Mouse (Mus musculus) forebrain, embryonic 12.5 days (tissue): ENCODE results near the gene B3gnt7. TPM values are rescaled to one million over a fixed set of nuclear protein-coding genes. Genes with fewer than 3 reads are reported as not detected.

Source experiments
- ATAC-seq: fragments of 200-750 bp; cut with Nextera tagmentation; 2 replicates; pipeline ENCODE4 v1.8.0; 2017; ENCODE audit warnings: moderate TSS enrichment; ENCODE audit not compliant: low FRiP score
- H3K27ac ChIP-seq: fragments of 300-500 bp; sonication (generic); 2 replicates; pipeline ENCODE4 v1.5.1; 2016; ENCODE audit warnings: mild to moderate bottlenecking
- H3K27me3 ChIP-seq: fragments of 300-500 bp; sonication (generic); 2 replicates; pipeline ENCODE4 v1.6.1; 2016; ENCODE audit warnings: mild to moderate bottlenecking
- H3K36me3 ChIP-seq: fragments of 300-500 bp; sonication (generic); replicated peaks from 2 replicates; pipeline ENCODE4 v1.6.1; 2016; ENCODE audit warnings: mild to moderate bottlenecking
- H3K4me1 ChIP-seq: fragments of 300-500 bp; sonication (generic); 2 replicates; pipeline ENCODE4 v1.6.1; 2016
- H3K4me2 ChIP-seq: fragments of 300-500 bp; sonication (generic); 2 replicates; pipeline ENCODE4 v1.6.1; 2016; ENCODE audit warnings: mild to moderate bottlenecking, moderate library complexity
- H3K4me3 ChIP-seq: fragments of 300-500 bp; sonication (generic); replicated peaks from 2 replicates; pipeline ENCODE4 v1.5.1; 2016; ENCODE audit warnings: mild to moderate bottlenecking
- H3K9ac ChIP-seq: fragments of 300-500 bp; sonication (generic); 2 replicates; pipeline ENCODE4 v1.6.1; 2016; ENCODE audit warnings: mild to moderate bottlenecking
- H3K9me3 ChIP-seq: fragments of 300-500 bp; sonication (generic); 2 replicates; pipeline ENCODE4 v1.6.1; 2016
- WGBS: fragments of 180-500 bp; shearing (Covaris S2); methylation state at CpG from one replicate; pipeline ENCODE4 v1.1.7; 2016; 5-methylcytosine and 5-hydroxymethylcytosine counted together
- polyA plus RNA-seq: library from polyadenylated mRNA; unstranded; fragments of >200 nt; fragmentation: Nextera tagmentation; extraction: Ambion mirVana; gene quantifications from 2 replicates; pipeline ENCODE4 v1.2.1, GENCODE M21; 2016

B3gnt7 gene
- polyA plus RNA-seq, result 2.6 and 3.0 TPM in 2 replicates

- Histone ChIP-seq H3K4me1 (peaks cover 13% of the 10 kb centered on the region), H3K36me3 (no peaks in the 10 kb centered on the region), H3K9me3 (no peaks in the 10 kb centered on the region), H3K9ac (peak within 1 kb of the TSS; percentile 56), H3K27ac (no peak within 1 kb of the TSS), H3K4me3 (peak within 1 kb of the TSS; percentile 59), H3K27me3 (peaks cover 65% of the 10 kb centered on the region), H3K4me2 (peak within 1 kb of the TSS; percentile 98)
- ATAC-seq, result no peak
- WGBS, result 13% methylated on average over 6 of the region's 6 CpGs
Observed at GRCm38 (mm10) chr1:86302532-86302931, at the start of gene B3gnt7. Gene B3gnt7 (plus strand): TSS chr1:86302832.

GRCm38 (mm10) chr1:86253410-86253809, 49.2 kb upstream of the B3gnt7 start:
- no peak overlapping the region for H3K27ac ChIP-seq
- no peak overlapping the region for H3K9ac ChIP-seq
- H3K36me3 ChIP-seq, result peaks cover 12% of the 10 kb centered on the region; the same call in 1 of the 2 replicates
- no peak overlapping the region for H3K4me2 ChIP-seq
- no peaks in the 10 kb centered on the region for H3K27me3 ChIP-seq
- H3K4me3 ChIP-seq, result no peak overlapping the region
- WGBS, result 89% methylated on average over 8 of the region's 8 CpGs
- ATAC-seq, result no peak
- no peaks in the 10 kb centered on the region for H3K4me1 ChIP-seq
- no peaks in the 10 kb centered on the region for H3K9me3 ChIP-seq

DNA sequence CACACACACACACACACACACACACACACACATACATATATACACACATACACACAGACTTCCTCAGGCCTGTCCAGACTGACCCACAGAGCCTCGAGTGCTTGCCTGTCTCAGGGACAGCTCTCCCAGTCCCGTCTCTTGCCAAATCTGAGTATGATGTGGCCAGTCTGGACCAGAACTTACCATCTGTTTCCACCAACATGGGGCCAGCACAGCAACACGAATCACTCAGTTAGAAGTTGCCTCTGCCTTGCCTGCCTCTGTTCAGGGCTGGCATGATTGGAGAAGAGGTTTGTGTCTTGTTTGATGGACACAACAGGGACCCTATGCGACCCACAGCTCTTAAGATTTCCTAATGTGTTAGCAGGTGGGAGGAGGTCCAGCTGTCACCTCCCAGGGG, 46.3 kb upstream of the B3gnt7 start:
- Histone ChIP-seq H3K9me3 (no peaks in the 10 kb centered on the region), H3K27me3 (no peaks in the 10 kb centered on the region), H3K36me3 (no peaks in the 10 kb centered on the region; the same call in 1 of the 2 replicates), H3K27ac (no peak overlapping the region), H3K4me1 (no peaks in the 10 kb centered on the region), H3K9ac (no peak overlapping the region), H3K4me2 (no peak overlapping the region), H3K4me3 (no peak overlapping the region)
- WGBS, result 84% methylated on average over 4 of the region's 4 CpGs
- no peak for ATAC-seq

- H3K27me3 ChIP-seq, result no peaks in the 10 kb centered on the region
- ATAC-seq, result no peak
- WGBS, result 90% methylated on average over 8 of the region's 8 CpGs
Observed at GRCm38 (mm10) chr1:86257228-86257627, 45.4 kb upstream of the B3gnt7 start.

DNA sequence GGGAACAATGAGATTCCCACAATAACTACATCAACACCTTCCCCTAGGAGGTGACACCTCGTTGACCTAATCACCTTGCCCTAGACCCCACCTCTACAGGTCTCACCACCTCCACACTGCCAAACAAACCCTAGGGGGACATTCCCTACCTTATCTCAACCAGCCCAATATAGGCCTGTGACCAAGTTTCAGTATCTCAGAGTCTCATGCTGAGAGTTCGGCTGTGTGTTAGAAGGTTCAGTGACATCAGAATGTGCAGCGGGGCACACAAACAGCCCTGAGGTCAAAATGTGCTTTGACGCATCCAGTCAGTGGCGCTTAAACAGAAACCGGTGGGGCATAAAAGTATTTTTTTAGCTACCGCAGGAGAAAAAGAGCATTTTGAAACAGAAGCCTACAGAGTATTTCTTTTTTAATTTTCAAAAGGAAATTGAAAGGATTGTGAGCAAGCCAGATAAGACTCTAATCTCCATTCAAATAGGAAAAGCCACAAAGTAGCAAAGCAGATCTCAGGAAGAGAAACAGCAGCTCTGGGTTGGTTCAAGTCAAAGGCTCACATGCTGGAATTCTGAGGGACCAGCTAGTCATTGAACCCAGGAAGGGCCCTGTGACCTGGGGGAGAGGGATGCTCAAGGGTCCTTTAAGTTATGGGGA, 44.3 kb upstream of the B3gnt7 start:
- WGBS, result 75% methylated on average over 7 of the region's 7 CpGs
- no peak for ATAC-seq

More at GRCm38 (mm10) chr1:86257228-86257627, 45.4 kb upstream of the B3gnt7 start:
- Histone ChIP-seq H3K4me2 (no peak overlapping the region), H3K9ac (no peak overlapping the region), H3K36me3 (no peaks in the 10 kb centered on the region; the same call in 1 of the 2 replicates), H3K27ac (no peak overlapping the region), H3K4me3 (no peak overlapping the region), H3K4me1 (no peaks in the 10 kb centered on the region), H3K9me3 (no peaks in the 10 kb centered on the region)

GRCm38 (mm10) chr1:86263564-86264339, 38.9 kb upstream of the B3gnt7 start:
- ATAC-seq, result no peak
- no peaks in the 10 kb centered on the region for H3K36me3 ChIP-seq
- H3K9me3 ChIP-seq, result no peaks in the 10 kb centered on the region
- no peak overlapping the region for H3K27ac ChIP-seq
- 73% methylated on average over 7 of the region's 7 CpGs for WGBS
- 0 out of 2 replicates have a peak, but pooled peaks cover 8% of the 10 kb centered on the region for H3K4me1 ChIP-seq
- H3K4me2 ChIP-seq, result no peak overlapping the region
- no peaks in the 10 kb centered on the region for H3K27me3 ChIP-seq
- no peak overlapping the region for H3K4me3 ChIP-seq
- H3K9ac ChIP-seq, result no peak overlapping the region

More for the DNA sequence above, 44.3 kb upstream of the B3gnt7 start:
- H3K9ac ChIP-seq, result no peak overlapping the region
- H3K4me3 ChIP-seq, result no peak overlapping the region
- H3K27me3 ChIP-seq, result no peaks in the 10 kb centered on the region
- no peaks in the 10 kb centered on the region; the same call in 1 of the 2 replicates for H3K36me3 ChIP-seq
- H3K4me1 ChIP-seq, result 0 out of 2 replicates have a peak, but pooled peaks cover under 1% of the 10 kb centered on the region
- H3K27ac ChIP-seq, result no peak overlapping the region
- H3K4me2 ChIP-seq, result no peak overlapping the region
- no peaks in the 10 kb centered on the region for H3K9me3 ChIP-seq

DNA sequence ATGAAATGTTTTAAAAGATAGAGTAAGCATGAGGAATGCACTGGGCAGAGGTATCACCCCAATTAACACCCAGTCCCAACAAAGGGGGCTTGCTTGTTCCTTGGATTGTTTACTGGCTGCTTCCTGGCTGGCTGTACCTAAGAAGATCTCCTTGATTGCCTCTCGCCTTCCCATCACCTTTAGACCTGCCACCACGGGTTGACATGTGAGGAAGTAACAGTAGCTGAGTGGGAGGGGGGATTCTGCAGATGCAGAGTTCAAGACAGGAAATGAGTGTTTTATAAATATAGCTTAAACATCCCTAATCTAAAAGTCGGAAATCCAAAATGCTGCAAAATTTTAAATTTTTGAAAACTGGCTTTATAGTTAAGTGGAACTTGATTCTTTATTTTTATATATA, 37.6 kb upstream of the B3gnt7 start:
- H3K27me3 ChIP-seq, result no peaks in the 10 kb centered on the region
- H3K4me2 ChIP-seq, result no peak overlapping the region
- H3K27ac ChIP-seq, result no peak overlapping the region
- H3K4me3 ChIP-seq, result no peak overlapping the region
- H3K9me3 ChIP-seq, result no peaks in the 10 kb centered on the region
- no peak overlapping the region for H3K9ac ChIP-seq
- 0 out of 2 replicates have a peak, but pooled peaks cover 8% of the 10 kb centered on the region for H3K4me1 ChIP-seq
- H3K36me3 ChIP-seq, result no peaks in the 10 kb centered on the region
- 83% methylated on average over 3 of the region's 3 CpGs for WGBS
- ATAC-seq, result no peak

GRCm38 (mm10) chr1:86268492-86269189, 34.0 kb upstream of the B3gnt7 start:
- no peak for ATAC-seq
- WGBS, result 89% methylated on average over 9 of the region's 9 CpGs
- H3K27me3 ChIP-seq, result no peaks in the 10 kb centered on the region

GRCm38 (mm10) chr1:86269190-86269508, 33.5 kb upstream of the B3gnt7 start:
- no peaks in the 10 kb centered on the region for H3K36me3 ChIP-seq
- no peaks in the 10 kb centered on the region for H3K27me3 ChIP-seq
- no peak overlapping the region for H3K27ac ChIP-seq
- 90% methylated on average over 4 of the region's 4 CpGs for WGBS
- H3K4me1 ChIP-seq, result no peaks in the 10 kb centered on the region
- no peak overlapping the region for H3K4me3 ChIP-seq
- no peak overlapping the region for H3K9ac ChIP-seq
- no peak for ATAC-seq
- no peaks in the 10 kb centered on the region for H3K9me3 ChIP-seq
- no peak overlapping the region for H3K4me2 ChIP-seq

More at GRCm38 (mm10) chr1:86268492-86269189, 34.0 kb upstream of the B3gnt7 start:
- Histone ChIP-seq H3K4me2 (no peak overlapping the region), H3K9me3 (no peaks in the 10 kb centered on the region), H3K9ac (no peak overlapping the region), H3K4me1 (0 out of 2 replicates have a peak, but pooled peaks cover 4% of the 10 kb centered on the region), H3K4me3 (no peak overlapping the region), H3K36me3 (no peaks in the 10 kb centered on the region), H3K27ac (no peak overlapping the region)

DNA sequence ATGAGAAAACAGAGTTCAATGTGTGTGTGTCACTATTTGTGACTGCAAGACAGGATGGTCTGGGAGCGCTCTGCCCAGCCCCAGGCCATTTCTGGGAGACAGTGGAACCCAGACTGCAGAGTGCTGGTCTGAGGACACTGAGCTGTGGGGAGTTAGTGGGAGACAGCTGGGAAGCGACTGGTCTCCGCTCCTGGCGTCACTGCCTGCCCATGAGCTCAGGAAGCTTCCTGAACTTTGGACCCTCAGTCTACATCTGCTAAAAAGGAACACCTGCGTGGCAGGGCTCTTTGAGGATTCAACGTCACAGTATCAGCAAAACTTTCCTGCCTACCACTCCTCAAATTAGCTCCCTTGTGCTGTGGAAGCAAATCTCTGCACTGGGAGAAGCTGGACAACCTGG, 30.9 kb upstream of the B3gnt7 start:
- WGBS, result 86% methylated on average over 6 of the region's 6 CpGs
- ATAC-seq, result no peak
- Histone ChIP-seq H3K9ac (no peak overlapping the region), H3K4me2 (no peak overlapping the region), H3K4me1 (no peaks in the 10 kb centered on the region), H3K36me3 (no peaks in the 10 kb centered on the region), H3K4me3 (no peak overlapping the region), H3K9me3 (no peaks in the 10 kb centered on the region), H3K27me3 (no peaks in the 10 kb centered on the region), H3K27ac (no peak overlapping the region)

DNA sequence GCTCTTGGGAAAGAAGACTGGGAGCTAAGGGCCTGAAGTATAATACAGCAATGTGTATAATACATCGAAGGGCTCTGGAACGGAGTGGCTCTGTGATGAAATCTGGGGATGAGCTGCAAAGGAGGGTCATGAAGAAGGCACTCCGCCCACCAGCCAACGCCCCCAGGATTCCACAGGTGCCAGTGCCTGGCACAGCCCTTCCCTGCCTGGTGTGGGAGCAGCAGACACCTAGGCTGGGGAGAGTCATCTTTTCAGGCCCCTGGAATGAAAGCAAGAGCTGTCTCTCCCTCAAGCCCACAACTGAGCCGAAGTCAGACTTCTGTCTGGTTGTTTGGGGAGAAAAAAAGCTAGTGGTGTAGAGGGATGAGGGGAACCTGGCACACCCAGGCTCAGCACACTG, 25.6 kb upstream of the B3gnt7 start:
- Histone ChIP-seq H3K36me3 (no peaks in the 10 kb centered on the region), H3K27me3 (no peaks in the 10 kb centered on the region), H3K9me3 (no peaks in the 10 kb centered on the region), H3K4me3 (no peak overlapping the region), H3K4me2 (no peak overlapping the region), H3K4me1 (no peaks in the 10 kb centered on the region), H3K27ac (no peak overlapping the region), H3K9ac (no peak overlapping the region)
- no peak for ATAC-seq
- WGBS, result 88% methylated on average over 5 of the region's 5 CpGs

GRCm38 (mm10) chr1:86281781-86282536, 20.7 kb upstream of the B3gnt7 start:
- no peak overlapping the region for H3K4me3 ChIP-seq
- H3K9me3 ChIP-seq, result no peaks in the 10 kb centered on the region
- 92% methylated on average over 11 of the region's 11 CpGs for WGBS
- ATAC-seq, result no peak
- H3K36me3 ChIP-seq, result no peaks in the 10 kb centered on the region
- no peak overlapping the region for H3K9ac ChIP-seq
- no peak overlapping the region for H3K4me2 ChIP-seq
- no peaks in the 10 kb centered on the region for H3K4me1 ChIP-seq
- H3K27ac ChIP-seq, result no peak overlapping the region
- no peaks in the 10 kb centered on the region for H3K27me3 ChIP-seq
